Mouse (Mus musculus) G1E (cell line): Measurements from ENCODE around the gene Camkmt.

ENCODE experiments used
- CTCF ChIP-seq: IDR thresholded peaks from 2 replicates; pipeline ENCODE4 v1.5.1; 2012; ENCODE audit warnings: low read depth, low read length, inconsistent platforms, mixed read lengths
- GATA1 ChIP-seq: IDR thresholded peaks from 2 replicates; pipeline ENCODE4 v1.6.1; 2012; ENCODE audit warnings: borderline replicate concordance, low read length, inconsistent platforms, mixed read lengths
- POLR2AphosphoS5 ChIP-seq: IDR thresholded peaks from 2 replicates; pipeline ENCODE4 v1.6.1; 2012; ENCODE audit warnings: low read depth, low read length, inconsistent platforms; ENCODE audit not compliant: insufficient replicate concordance

DNA sequence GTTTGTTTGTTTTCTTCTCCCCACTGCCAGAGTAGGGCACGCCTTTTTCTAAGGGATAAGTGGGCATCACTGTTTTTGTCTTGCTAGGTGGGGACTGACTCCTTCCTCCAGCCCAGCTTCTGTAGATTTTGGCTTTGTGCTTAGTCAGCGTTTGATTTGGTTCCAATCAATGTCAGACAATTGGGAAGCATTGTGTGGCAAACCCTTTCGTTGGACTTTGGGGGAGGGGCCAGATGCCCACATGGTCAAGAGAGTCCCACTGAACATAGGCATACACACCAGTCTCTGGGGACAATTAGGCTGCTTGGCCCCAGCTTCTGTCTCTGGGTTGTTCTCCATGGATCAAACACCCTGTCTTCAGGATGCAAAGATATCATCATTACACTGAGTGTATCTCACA lies 371.2 kb downstream of the Camkmt start:
- TF ChIP-seq CTCF (no peak), GATA1 (no peak), POLR2AphosphoS5 (no peak)
